Mouse (Mus musculus) heart, postnatal 0 days (tissue): ENCODE results near the gene Prkn.

Experiments used
- CTCF ChIP-seq: IDR thresholded peaks from 2 replicates; pipeline ENCODE4 v1.5.1; 2016; ENCODE audit warnings: antibody characterized with exemption, control low read depth, low read depth
- EP300 ChIP-seq: IDR thresholded peaks from 2 replicates; pipeline ENCODE4 v1.6.1; 2016; ENCODE audit warnings: antibody characterized with exemption, low read depth

DNA sequence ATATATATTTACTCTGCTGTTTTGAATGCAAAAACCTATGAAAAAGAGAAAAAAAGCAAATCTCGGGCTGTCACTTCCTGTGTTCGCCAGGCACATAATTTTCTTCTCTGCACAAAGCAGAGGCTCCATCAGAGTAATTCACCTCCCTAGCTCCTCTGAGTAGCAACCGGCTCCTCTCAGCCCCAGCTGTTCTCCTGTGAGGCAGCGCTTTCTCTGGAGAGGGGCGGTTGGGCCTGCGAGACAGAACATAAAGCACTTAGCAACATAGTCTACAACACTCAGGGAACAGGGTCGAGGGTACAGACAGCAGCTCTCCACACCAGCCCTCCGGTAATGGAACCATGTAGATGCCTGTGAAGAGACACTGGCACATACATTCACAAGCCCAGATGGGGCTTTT is 247.6 kb downstream of the Prkn start:
- TF ChIP-seq CTCF (no peak), EP300 (no peak)
